Mouse (Mus musculus) CH12.LX (cell line): ENCODE data around the gene Creb5. TPM values are rescaled to one million over a fixed set of nuclear protein-coding genes. Genes with fewer than 3 reads are reported as not detected.

Experiments used
- DNase-seq: peaks from one replicate; pipeline ENCODE4 v3.0.0-alpha.2; 2013; ENCODE audit errors: extremely low read depth
- H3K27ac ChIP-seq: 2 replicates; pipeline ENCODE4 v1.5.1; 2012; ENCODE audit warnings: low read depth, mild to moderate bottlenecking, control low read depth, moderate library complexity; ENCODE audit not compliant: insufficient read depth
- H3K27me3 ChIP-seq: replicated peaks from 2 replicates; pipeline ENCODE3; 2012; ENCODE audit warnings: inconsistent platforms
- H3K36me3 ChIP-seq, 2 experiments: replicated peaks in 1 of 2; 2 replicates each; pipeline versions ENCODE3 to v1.6.1; 2012; ENCODE audit warnings: inconsistent platforms in 1 of 2, low read length in 1 of 2, mild to moderate bottlenecking in 1 of 2, mixed read lengths in 1 of 2, moderate library complexity in 1 of 2; ENCODE audit not compliant: control insufficient read depth in 1 of 2, insufficient read depth in 1 of 2
- H3K4me1 ChIP-seq, 2 experiments: 2 replicates each; pipeline ENCODE4 v1.6.1; 2012; ENCODE audit warnings: inconsistent platforms in 1 of 2, moderate library complexity in 1 of 2; ENCODE audit not compliant: insufficient read depth in 2 of 2, control insufficient read depth in 1 of 2
- H3K4me2 ChIP-seq: 2 replicates; pipeline ENCODE4 v1.6.1; 2012; ENCODE audit warnings: low read depth, mild to moderate bottlenecking, control low read depth; ENCODE audit not compliant: poor library complexity, insufficient read depth, severe bottlenecking
- H3K4me3 ChIP-seq, 3 experiments: fragments of 150-350 bp in 1 of 3; sonication (generic) in 1 of 3; replicated peaks in 1 of 3; 2 replicates each; pipeline versions ENCODE3 to v1.5.1; 2011 to 2012; ENCODE audit warnings: low read depth in 2 of 3, low read length in 2 of 3, mild to moderate bottlenecking in 2 of 3, moderate library complexity in 2 of 3, control low read depth in 1 of 3, improper control_type of control experiment in 1 of 3, inconsistent platforms in 1 of 3, mixed read lengths in 1 of 3; ENCODE audit not compliant: poor library complexity in 1 of 3
- H3K79me2 ChIP-seq: replicated peaks from 2 replicates; pipeline ENCODE4 v1.6.1; 2012; ENCODE audit warnings: mild to moderate bottlenecking, moderate library complexity; ENCODE audit not compliant: control insufficient read depth, poor library complexity, insufficient read depth, severe bottlenecking; ENCODE audit errors: extremely low read depth
- H3K9ac ChIP-seq: 2 replicates; pipeline ENCODE4 v1.6.1; 2012; ENCODE audit warnings: low read depth, mild to moderate bottlenecking, control low read depth, moderate library complexity; ENCODE audit not compliant: insufficient read depth
- H3K9me3 ChIP-seq: replicated peaks from 2 replicates; pipeline ENCODE3; 2012; ENCODE audit warnings: low read length, inconsistent platforms, mixed read lengths
- CHD1 ChIP-seq: IDR thresholded peaks from 2 replicates; pipeline ENCODE4 v1.6.1; 2012; ENCODE audit warnings: low read depth, low read length, improper control_type of control experiment, inconsistent platforms
- CHD2 ChIP-seq: IDR thresholded peaks from 2 replicates; pipeline ENCODE4 v1.6.1; 2011; ENCODE audit warnings: low read length, improper control_type of control experiment
- CTCF ChIP-seq, 2 experiments: IDR thresholded peaks in 1 of 2; conservative IDR thresholded peaks in 1 of 2; 2 replicates each; pipeline ENCODE4 v1.5.1; 2011 to 2012; ENCODE audit warnings: low read depth in 2 of 2, low read length in 2 of 2, improper control_type of control experiment in 1 of 2, inconsistent platforms in 1 of 2, mild to moderate bottlenecking in 1 of 2, moderate library complexity in 1 of 2
- ELF1 ChIP-seq: IDR thresholded peaks from 2 replicates; pipeline ENCODE4 v1.6.1; 2014; ENCODE audit warnings: low read depth, mild to moderate bottlenecking, inconsistent platforms, low read length, improper control_type of control experiment
- EP300 ChIP-seq: IDR thresholded peaks from 2 replicates; pipeline ENCODE4 v1.6.1; 2011; ENCODE audit warnings: low read length, improper control_type of control experiment
- ETS1 ChIP-seq: conservative IDR thresholded peaks from 2 replicates; pipeline ENCODE4 v1.6.1; 2012; ENCODE audit warnings: low read depth, mild to moderate bottlenecking, inconsistent platforms, low read length, improper control_type of control experiment, moderate library complexity
- HCFC1 ChIP-seq: IDR thresholded peaks from 2 replicates; pipeline ENCODE4 v1.6.1; 2012; ENCODE audit warnings: low read depth, mild to moderate bottlenecking, inconsistent platforms, low read length, improper control_type of control experiment
- JUND ChIP-seq: conservative IDR thresholded peaks from 2 replicates; pipeline ENCODE4 v1.6.1; 2011; ENCODE audit warnings: low read depth, low read length, improper control_type of control experiment
- MAZ ChIP-seq: IDR thresholded peaks from 2 replicates; pipeline ENCODE4 v1.6.1; 2012; ENCODE audit warnings: low read depth, mild to moderate bottlenecking, inconsistent platforms, low read length, improper control_type of control experiment, moderate library complexity
- MXI1 ChIP-seq: IDR thresholded peaks from 2 replicates; pipeline ENCODE4 v1.6.1; 2011; ENCODE audit warnings: mild to moderate bottlenecking, low read depth, low read length, improper control_type of control experiment
- POLR2A ChIP-seq: IDR thresholded peaks from 2 replicates; pipeline ENCODE4 v1.6.1; 2011; ENCODE audit warnings: low read depth, mild to moderate bottlenecking, improper control_type of control experiment, low read length
- POLR2AphosphoS2 ChIP-seq: IDR thresholded peaks from 2 replicates; pipeline ENCODE4 v1.6.1; 2011; ENCODE audit warnings: low read depth, low read length, improper control_type of control experiment
- UBTF ChIP-seq: IDR thresholded peaks from 2 replicates; pipeline ENCODE4 v1.6.1; 2012; ENCODE audit warnings: low read depth, mild to moderate bottlenecking, inconsistent platforms, low read length, improper control_type of control experiment, moderate library complexity
- USF2 ChIP-seq: conservative IDR thresholded peaks from 2 replicates; pipeline ENCODE4 v1.6.1; 2011; ENCODE audit warnings: low read depth, low read length, improper control_type of control experiment
- ZC3H11A ChIP-seq: IDR thresholded peaks from 2 replicates; pipeline ENCODE4 v1.6.1; 2012; ENCODE audit warnings: low read depth, mild to moderate bottlenecking, inconsistent platforms, low read length, improper control_type of control experiment
- ZKSCAN1 ChIP-seq: IDR thresholded peaks from 2 replicates; pipeline ENCODE4 v1.6.1; 2012; ENCODE audit warnings: low read depth, inconsistent platforms, low read length, improper control_type of control experiment, borderline replicate concordance
- ZNF384 ChIP-seq: IDR thresholded peaks from 2 replicates; pipeline ENCODE4 v1.6.1; 2012; ENCODE audit warnings: low read depth, low read length, improper control_type of control experiment, inconsistent platforms
- dilution Hi-C: fragments of 300-500 bp; cut with MboI; formaldehyde crosslinking; loops from 2 replicates; pipeline ENCODE4 v1.14.3; 2020; ENCODE audit warnings: low sequenced_read_pairs; ENCODE audit not compliant: extremely low pct_unique_long_range_greater_than_20kb, extremely low pct_ligation_motif_present
- in situ Hi-C: fragments of 300-500 bp; cut with MboI; formaldehyde crosslinking; loops from 3 replicates; pipeline ENCODE4 v1.14.3; 2019; ENCODE audit warnings: low sequenced_read_pairs, low pct_ligation_motif_present, low pct_unique_long_range_greater_than_20kb, mixed read lengths
- polyA plus RNA-seq: library from polyadenylated mRNA; unstranded; fragments of >175 nt; gene quantifications from 2 replicates; pipeline ENCODE4 v1.2.1, GENCODE M21; 2012; ENCODE audit warnings: low read depth; ENCODE audit not compliant: insufficient read length
- total RNA-seq, 2 experiments: library from RNA; depleted of rRNA; stranded (reverse); fragments of 300-350 nt in 1 of 2; fragments of >200 nt in 1 of 2; gene quantifications; 2 replicates each; pipeline ENCODE4 v1.2.3; 2012 to 2014

Creb5 gene
- total and polyA plus RNA-seq, 3 experiments, result 0.68 to 2.1 (median 0.86) TPM

DNA sequence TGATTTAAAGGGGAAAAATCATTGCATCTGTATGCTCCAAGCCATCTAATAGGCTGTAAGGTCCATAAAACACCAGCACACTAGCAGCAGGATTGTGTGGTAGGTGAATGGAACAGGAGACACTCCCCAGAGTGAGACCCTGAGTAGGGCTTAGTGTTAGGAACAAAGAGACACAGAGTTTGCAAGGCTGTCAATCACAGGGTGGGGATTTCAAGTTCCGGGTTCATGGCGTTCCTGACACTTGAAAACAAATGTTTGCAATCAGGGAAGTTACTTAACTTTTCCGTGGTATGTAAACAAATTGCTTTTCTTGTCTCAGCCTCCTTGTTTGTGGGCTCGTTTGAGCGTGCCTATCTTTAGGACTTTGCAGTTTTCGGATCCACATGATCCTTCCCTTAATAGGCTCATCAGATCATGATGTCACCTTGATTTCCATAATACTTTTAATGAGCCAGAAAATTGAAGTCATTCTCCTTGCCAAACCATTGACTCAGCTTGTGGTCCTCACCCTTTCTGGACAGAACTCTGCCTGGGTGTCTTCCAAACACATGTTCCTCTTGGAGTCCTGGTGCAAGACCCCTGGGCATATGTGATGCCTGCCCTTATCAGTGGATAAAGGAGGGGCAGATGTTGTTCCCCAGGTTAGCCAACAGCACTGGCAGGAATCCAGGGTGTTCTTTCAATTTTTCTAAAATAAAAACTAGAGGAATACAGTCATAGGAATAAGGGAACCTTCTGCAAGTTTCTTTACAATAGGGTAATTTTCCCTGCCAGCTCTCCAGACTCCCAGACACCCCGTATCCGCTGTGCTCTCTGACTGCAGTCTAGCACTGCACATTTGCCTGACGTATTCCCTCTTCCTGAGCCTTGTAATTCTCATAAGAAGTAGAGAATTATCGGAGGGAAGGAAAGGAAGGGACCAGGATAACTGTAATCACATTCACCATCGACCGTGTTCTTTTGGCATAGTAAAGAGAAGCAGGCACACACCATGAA, 175.0 kb downstream of the Creb5 start:
- in situ Hi-C loops (no loop called here), dilution Hi-C loops (no loop called here)
- Histone ChIP-seq H3K4me1 (peaks cover 11 to 13% of the 10 kb centered on the region in 2 experiments; a peak in 3 of 4 replicates), H3K4me3 (no peak overlapping the region), H3K9me3 (no peaks in the 10 kb centered on the region), H3K4me2 (no peak overlapping the region), H3K27ac (no peak overlapping the region), H3K27me3 (no peaks in the 10 kb centered on the region), H3K79me2 (no peaks in the 10 kb centered on the region), H3K9ac (no peak overlapping the region), H3K36me3 (peaks cover 0 to 9% of the 10 kb centered on the region in 2 experiments)
- TF ChIP-seq ELF1 (no peak), CHD1 (no peak), ZKSCAN1 (no peak), MXI1 (no peak), ZC3H11A (no peak), CTCF (conservative IDR thresholded peaks at IDR 0.05 in 1 of 2, IDR thresholded peaks at IDR 0.05 in 1 of 2; ENCODE audit: low read depth in 2 of 2, low read length in 2 of 2) (no peak), POLR2AphosphoS2 (no peak), EP300 (no peak), POLR2A (no peak), CHD2 (no peak), JUND (no peak), ZNF384 (no peak), UBTF (no peak), ETS1 (no peak), USF2 (no peak)
- no peak for DNase-seq

DNA sequence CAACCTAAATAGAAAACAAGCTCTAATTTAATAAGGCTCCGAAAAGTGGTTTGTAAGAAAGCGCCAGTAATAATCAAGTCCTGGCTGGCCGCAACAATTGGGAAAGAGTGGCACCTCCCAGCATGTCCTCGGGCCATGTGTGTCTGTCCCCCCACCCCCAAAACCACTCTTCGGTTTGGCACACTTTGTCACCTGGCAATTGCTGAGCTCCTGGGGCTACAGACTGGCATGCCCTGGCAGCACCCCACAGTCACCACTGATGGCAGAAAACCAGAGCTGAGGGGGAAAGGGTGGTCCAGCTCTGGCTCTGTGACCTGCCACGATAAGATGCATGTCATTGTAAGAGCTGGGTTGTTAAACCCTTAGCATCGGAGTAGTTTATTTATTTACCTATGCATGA, 175.7 kb downstream of the Creb5 start:
- H3K4me3 ChIP-seq, result no peak overlapping the region

More for the DNA sequence above, 175.7 kb downstream of the Creb5 start:
- TF ChIP-seq MAZ, result no peak
- no peak for TF ChIP-seq HCFC1
- TF ChIP-seq, all 38 proteins: peak for 0
- no peak overlapping the region for H3K9ac ChIP-seq
- peaks cover 9 to 11% of the 10 kb centered on the region in 2 experiments; a peak in 3 of 4 replicates for H3K4me1 ChIP-seq
- H3K9me3 ChIP-seq, result no peaks in the 10 kb centered on the region
- H3K79me2 ChIP-seq, result no peaks in the 10 kb centered on the region
- H3K36me3 ChIP-seq, result peaks cover 0 to 9% of the 10 kb centered on the region in 2 experiments
- in situ Hi-C loops, result no loop called here
- no peak overlapping the region for H3K4me2 ChIP-seq
- dilution Hi-C loops, result no loop called here
- no peak overlapping the region for H3K27ac ChIP-seq
- H3K27me3 ChIP-seq, result no peaks in the 10 kb centered on the region
- no peak for DNase-seq
